Mouse (Mus musculus): ENCODE results near the gene Odf3.
"Not testable (repeated sequence)": the region's sequence is repeated elsewhere in the genome, so short reads cannot be mapped to it uniquely, and the experiment has no call there.

Gene Odf3

DNA sequence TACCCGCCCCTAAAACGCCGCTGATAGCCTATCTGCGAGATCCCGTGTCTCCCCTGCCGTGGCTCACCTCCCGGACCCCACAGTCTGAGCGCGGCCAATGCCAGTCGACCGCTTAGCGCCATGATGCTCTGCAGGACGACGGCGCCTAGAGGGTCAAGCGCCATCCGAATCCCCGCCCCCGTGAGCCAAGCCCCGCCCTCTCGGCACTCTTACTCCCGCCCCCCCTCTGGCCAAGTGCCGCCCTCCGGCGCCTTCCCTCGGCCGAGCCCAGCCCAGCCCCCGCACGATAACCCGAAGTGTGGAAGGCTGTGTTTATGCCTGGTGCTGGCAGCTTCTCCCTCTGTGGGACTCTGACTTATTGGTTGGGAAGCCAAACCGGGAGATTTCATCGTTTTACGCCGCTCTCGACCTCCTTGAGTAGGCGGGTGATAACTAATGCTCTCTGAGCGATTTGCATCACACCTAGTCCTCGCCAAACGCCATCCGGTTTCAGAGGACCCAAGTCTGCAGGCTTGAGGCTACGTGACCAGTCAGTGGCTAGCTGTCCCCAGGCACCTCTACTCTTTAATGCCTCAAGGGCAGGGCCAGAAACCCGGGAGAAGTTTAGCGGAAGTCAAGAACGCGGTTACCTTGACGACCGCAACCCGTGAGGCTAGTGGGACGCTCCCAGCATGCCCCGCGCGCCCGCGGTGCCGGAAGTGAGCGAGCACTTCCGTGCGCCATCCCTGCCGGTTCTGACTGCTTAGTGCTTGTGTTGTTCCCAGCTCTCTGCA lies 34.3 kb downstream of the Odf3 start, which contains the start of the genes Psmd13 and Sirt3:
TSS of gene Psmd13 (plus strand) at position 273 of the 773 bp plus-strand sequence.
TSS of gene Sirt3 (minus strand) at position 614 of the 773 bp plus-strand sequence.
- peak; percentile 97 for DNase-seq

DNA sequence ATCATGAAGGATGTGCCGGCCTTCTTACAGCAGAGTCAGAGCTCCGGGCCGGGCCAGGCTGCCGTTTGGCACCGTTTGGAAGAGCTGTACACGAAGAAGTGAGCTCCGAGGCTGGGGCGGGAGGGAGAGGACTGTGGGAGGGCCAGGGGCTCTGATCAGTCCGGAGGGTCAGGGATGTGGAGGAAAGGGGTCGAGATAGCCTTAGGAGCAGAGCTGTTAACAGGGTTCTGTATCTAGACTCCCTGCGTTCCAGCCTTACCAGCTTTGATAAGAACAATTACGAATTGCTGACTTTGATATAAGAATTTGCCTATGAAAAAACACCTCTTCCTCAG lies 34.8 kb downstream of the Odf3 start:
- no peak for DNase-seq

DNA sequence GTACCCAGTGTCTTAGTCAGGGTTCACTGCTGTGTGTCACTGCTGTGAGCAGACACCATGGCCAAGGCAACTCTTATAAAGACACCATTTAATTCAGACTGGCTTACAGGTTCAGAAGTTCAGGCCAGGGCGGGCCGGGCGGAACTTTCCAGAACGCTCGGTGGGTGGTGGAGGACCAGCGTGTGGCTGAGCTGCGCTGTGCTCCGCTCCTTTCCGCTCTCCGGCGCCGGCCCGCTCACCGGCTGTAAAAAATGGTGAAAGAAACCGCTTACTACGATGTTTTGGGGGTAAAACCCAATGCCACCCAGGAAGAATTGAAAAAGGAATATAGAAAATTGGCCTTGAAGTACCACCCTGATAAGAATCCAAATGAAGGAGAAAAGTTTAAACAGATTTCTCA lies 43.0 kb downstream of the Odf3 start:
- DNase-seq: not testable (repeated sequence)

DNA sequence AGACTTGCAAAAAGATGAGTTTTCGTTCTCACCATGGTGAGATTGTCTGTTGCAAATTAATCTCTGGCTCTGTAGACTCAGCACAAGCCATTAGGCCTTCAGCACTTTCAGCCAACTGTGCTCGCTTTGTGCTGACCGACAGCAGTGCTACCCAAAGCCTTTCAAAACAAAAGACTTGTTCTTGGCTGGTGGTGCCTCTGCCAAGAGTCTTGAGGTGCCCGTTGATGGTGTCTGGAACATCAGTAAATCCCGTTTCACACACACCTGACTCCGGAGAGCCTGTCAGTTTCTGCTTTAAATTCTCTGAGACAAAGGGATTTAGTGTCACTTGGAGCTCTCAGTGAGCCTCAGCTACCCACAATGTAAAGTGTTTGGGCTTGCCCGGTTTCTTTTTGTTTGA lies 46.4 kb downstream of the Odf3 start:
- no peak for DNase-seq

DNA sequence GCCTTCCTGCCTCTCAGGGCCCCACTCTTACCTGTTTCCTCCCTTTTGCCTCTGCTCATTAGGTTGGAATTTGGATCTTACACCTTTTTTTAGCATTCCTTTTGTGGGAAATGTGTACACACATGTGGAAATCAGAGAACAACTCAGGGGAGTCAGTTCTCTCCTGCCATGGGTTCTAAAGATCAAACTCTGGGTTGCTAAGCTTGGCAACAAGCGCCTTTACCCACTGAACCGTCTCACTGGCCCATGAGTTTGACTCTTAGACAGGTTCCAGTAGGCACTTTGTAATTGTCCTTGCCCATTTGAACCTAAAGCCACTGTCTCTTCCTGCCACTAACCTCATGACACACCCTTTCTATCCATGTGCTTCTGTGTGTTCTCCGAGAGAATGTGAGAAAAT lies 47.0 kb downstream of the Odf3 start:
- no peak for DNase-seq

DNA sequence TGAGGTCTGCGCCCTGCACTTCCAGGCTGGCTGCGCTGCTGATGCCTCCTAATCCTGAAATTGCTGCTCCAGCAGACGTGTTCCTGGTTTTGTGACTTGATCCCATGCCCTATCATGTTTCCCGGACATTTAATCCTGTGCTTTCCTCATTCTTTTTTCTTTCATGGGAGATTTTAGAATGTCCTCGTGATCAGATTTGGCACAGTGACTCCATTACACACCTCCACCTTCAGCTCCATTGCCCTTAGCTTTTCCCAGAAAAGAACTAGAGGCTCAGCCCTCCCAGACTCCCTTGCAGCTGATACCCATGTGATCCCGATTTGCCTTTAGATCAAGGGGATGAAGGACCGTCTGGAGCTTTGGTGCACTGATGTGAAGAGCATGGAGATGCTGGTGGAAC lies 50.3 kb downstream of the Odf3 start:
- DNase-seq: no peak

DNA sequence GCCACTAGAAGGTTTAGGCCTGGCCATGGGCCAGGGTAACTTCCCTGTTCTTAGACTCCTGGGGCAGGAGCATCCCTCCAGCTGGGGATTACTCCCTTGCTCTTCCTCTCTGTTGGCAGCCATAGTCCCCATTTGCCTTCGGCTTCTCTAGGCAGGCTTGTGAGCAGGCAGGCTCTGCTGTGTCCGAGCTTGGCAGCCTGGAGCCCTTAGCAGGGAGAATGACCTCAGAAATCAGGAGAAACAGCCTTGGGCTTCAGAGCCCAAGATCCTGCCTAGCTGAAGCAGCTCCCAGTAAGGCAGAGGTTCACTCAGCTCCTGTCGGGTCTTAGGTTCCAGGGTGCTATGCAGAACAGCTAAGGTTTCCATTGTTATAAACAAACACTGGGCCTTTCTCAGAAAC lies 51.5 kb downstream of the Odf3 start:
- DNase-seq: no peak

DNA sequence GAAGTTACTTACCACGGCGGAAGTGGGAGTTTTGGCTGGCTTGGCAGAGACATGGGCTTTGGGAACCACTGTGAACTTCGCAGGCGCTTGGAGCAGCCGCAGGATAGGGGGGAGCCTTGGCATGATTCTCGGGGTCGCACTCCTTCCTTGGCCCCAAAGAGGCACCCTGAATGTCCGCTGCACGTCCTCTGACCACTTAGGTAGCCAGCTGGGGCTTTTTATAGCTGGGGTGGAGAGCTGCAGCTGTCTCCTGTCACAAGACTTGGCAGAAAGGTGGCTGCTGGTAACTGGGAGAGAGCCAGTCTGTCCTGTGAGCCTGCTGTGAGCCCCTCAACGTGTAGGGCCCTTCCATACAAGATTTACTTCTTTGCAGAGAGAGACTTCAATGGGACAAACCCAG lies 52.6 kb downstream of the Odf3 start, which contains the start of gene Cox8b:
TSS of gene Cox8b (minus strand) at position 227 of the 400 bp plus-strand sequence.
- no peak for DNase-seq
